ENCODE assay signal across 12 mouse cellular contexts in the genomic region with DNA sequence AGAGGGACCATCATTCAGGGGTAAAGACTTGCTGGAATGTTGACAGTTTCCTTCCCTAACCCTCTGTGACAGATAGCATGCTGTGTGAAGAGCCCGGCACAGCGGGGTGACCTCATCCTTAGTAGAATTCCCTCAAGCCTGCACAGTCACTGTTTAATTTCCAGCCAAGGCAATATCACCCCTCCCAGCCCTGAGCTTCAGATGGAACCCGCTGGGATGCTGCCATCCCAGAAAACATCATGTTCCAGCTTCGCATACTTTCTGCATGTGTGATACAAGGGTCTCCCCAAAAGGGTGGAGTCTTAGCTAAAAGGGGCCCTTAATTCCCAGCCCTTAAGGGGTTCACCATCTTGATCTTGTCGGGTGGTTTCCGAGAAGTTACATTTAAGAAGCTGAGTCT. TPM values are rescaled to one million over a fixed set of nuclear protein-coding genes. Genes with fewer than 3 reads are reported as not detected.
A peak's percentile ranks its signal among the peaks of the same experiment; 100 is the strongest.
DNase-seq lines count a peak whose midpoint lies in the region; TF ChIP-seq lines count a peak whose summit lies in the region.
"Had no signal": no experiment of that assay in that cellular context is flagged by ENCODE, and none has a peak within 500 bp of the region (broad histone marks: within the 10 kb centered on the region; RNA-seq: fewer than 3 reads in every experiment).

No protein-coding gene starts in this region.

- H3K4me3 ChIP-seq in embryonic fibroblast, embryonic 13.5 days (ENCODE audit: insufficient read depth, low read length) = no peak overlapping the region
- H3K4me3 ChIP-seq in myocyte = no peak overlapping the region

- H3K27ac ChIP-seq in embryonic fibroblast, embryonic 13.5 days (ENCODE audit: insufficient read depth, low read length) = peak overlapping the region; percentile 82
- H3K27ac ChIP-seq: kidney, postnatal 0 days; macrophage had no signal

- TF ChIP-seq POLR2A in embryonic fibroblast, embryonic 13.5 days (IDR thresholded peaks at IDR 0.05; ENCODE audit: low read depth, low read length) = no peak
- TF ChIP-seq POLR2A in myocyte (IDR thresholded peaks at IDR 0.05; ENCODE audit: insufficient read length, low read depth) = no peak

- H3K4me1 ChIP-seq in embryonic fibroblast, embryonic 13.5 days (ENCODE audit: control insufficient read depth, insufficient read depth, low read length) = peaks cover 18% of the 10 kb centered on the region; the same call in 1 of the 2 replicates

- peak; percentile 65 for DNase-seq in gastrocnemius, postnatal 25 days
- peak; percentile 44 to 53 for DNase-seq in heart, postnatal 36 days
- DNase-seq in cerebellum, adult 9-11 months = no peak
- DNase-seq in right cerebral cortex, postnatal 10 days (ENCODE audit: low spot score in 2 of 2) = no peak
- DNase-seq in frontal cortex, postnatal 14 days (ENCODE audit: low spot score in 2 of 2) = no peak
- DNase-seq: right cerebral cortex, postnatal 25 days; thymus, postnatal 36 days had no signal

- no peak overlapping the region for H3ac ChIP-seq in myocyte (ENCODE audit: control insufficient read depth, insufficient read length)

- intact Hi-C loops in heart, postnatal 36 days (cut with DNase I) = no loop called here

- no peaks in the 10 kb centered on the region for H3K36me3 ChIP-seq in myocyte (ENCODE audit: control insufficient read depth, insufficient read depth)

- H3K4me2 ChIP-seq in myocyte (ENCODE audit: low read depth) = peak overlapping the region; percentile 44

- no peak for TF ChIP-seq CTCF in embryonic fibroblast, embryonic 13.5 days (IDR thresholded peaks at IDR 0.05; ENCODE audit: borderline replicate concordance, insufficient read depth, low read length)

- no peaks in the 10 kb centered on the region for H3K79me2 ChIP-seq in myocyte (ENCODE audit: control insufficient read depth, insufficient read depth)

- H3K27me3 ChIP-seq in myocyte (ENCODE audit: control insufficient read depth, insufficient read depth, insufficient read length) = no peaks in the 10 kb centered on the region

TF ChIP-seq in myocyte, 11 proteins besides CTCF, POLR2A, EP300 and RAD21:
- TF ChIP-seq REST (IDR thresholded peaks at IDR 0.05; ENCODE audit: insufficient read depth, insufficient read length) = no peak
- TF ChIP-seq USF1 (IDR thresholded peaks at IDR 0.05; ENCODE audit: low read depth) = no peak
- no peak for TF ChIP-seq E2F4 (IDR thresholded peaks at IDR 0.05; ENCODE audit: insufficient read depth)
- no peak for TF ChIP-seq MYOG (IDR thresholded peaks at IDR 0.05; ENCODE audit: control insufficient read depth in 1 of 3, insufficient read depth in 1 of 3, insufficient read length in 2 of 3, low read depth in 2 of 3)
- TF ChIP-seq MYOD1 (IDR thresholded peaks at IDR 0.05; ENCODE audit: control insufficient read depth in 1 of 3, insufficient read length in 2 of 3, low read depth in 2 of 3) = no peak

RNA-seq across cellular contexts. Expression of a gene that starts 22.9 kb away (rescaled TPM):
- polyA plus RNA-seq in embryonic fibroblast, embryonic 13.5 days (2011; ENCODE audit: insufficient read length, low read depth, missing spikeins) = 593 and 598 TPM in 2 replicates
- total RNA-seq in gastrocnemius, postnatal 25 days (2021) = 10 to 100 TPM; 86.1 to 99.8 TPM
- total RNA-seq in heart, postnatal 36 days (2021) = 10 to 100 TPM; 58.3 to 66.6 TPM
- 125 TPM for polyA plus RNA-seq in myocyte (2012; fragmentation: generic; extraction: Trizol)

RNA-seq across cellular contexts. Expression of a gene that starts 25.8 kb away (rescaled TPM):
- 1.3 and 1.4 TPM in 2 replicates for polyA plus RNA-seq in embryonic fibroblast, embryonic 13.5 days (2011; ENCODE audit: insufficient read length, low read depth, missing spikeins)
- total RNA-seq in gastrocnemius, postnatal 25 days (2021) = under 1 TPM; 0.08 to 0.15 TPM
- total RNA-seq in heart, postnatal 36 days (2021) = under 1 TPM; 0.11 to 0.14 TPM
- 0.37 TPM for polyA plus RNA-seq in myocyte (2012; fragmentation: generic; extraction: Trizol)
- total RNA-seq: common myeloid progenitor, adult 5-6 weeks had no signal
- polyA plus RNA-seq: macrophage had no signal

Comparison
In these comparisons a context has a peak if more than half of its experiments do, and no peak if none do; other contexts are left out.
1. DNase-seq: peak in gastrocnemius, postnatal 25 days (single experiment) and heart, postnatal 36 days (2 of 2); none in cerebellum, adult 9-11 months (single experiment), right cerebral cortex, postnatal 10 days (0 of 2) and frontal cortex, postnatal 14 days (0 of 2).